24 mouse cellular contexts compared by ENCODE assay signal in the genomic region with DNA sequence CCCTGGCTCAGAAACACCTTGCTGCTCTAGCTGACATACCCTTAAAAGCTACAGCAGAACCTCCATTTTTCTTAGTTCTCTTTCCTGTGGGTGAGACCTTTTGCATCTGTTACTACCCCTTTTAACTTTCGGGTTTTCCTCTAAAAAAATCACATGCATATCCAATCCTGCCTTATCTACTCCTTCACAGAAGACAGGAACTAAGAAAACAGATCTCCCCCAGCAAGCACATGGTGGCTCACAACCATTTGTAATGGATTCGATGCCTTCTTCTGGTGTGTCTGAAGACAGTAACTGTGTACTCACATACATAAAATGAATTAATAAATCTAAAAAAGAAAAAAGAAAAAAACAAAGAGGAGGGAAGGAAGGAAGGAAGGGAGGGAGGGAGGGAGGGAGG.
A peak's percentile ranks its signal among the peaks of the same experiment; 100 is the strongest.
DNase-seq lines count a peak whose midpoint lies in the region; ATAC-seq and TF ChIP-seq lines count a peak whose summit lies in the region.
"Had no signal": no experiment of that assay in that cellular context is flagged by ENCODE, and none has a peak within 500 bp of the region (broad histone marks: within the 10 kb centered on the region; RNA-seq: fewer than 3 reads in every experiment).

No protein-coding gene starts in this region.

- dilution Hi-C loops in CH12.LX (cut with MboI; ENCODE audit: extremely low pct_ligation_motif_present, extremely low pct_unique_long_range_greater_than_20kb, low sequenced_read_pairs): no loop called here

- H3K27me3 ChIP-seq in CH12.LX (replicated peaks) (no peaks in the 10 kb centered on the region), G1E (ENCODE audit: insufficient read depth, low read length) (no peaks in the 10 kb centered on the region), MEL (ENCODE audit: control insufficient read depth in 1 of 2, insufficient read depth in 2 of 2, low read length in 2 of 2) (no peaks in the 10 kb centered on the region)
- no peaks in the 10 kb centered on the region for H3K27me3 ChIP-seq in forebrain, embryonic 12.5 days
- H3K27me3 ChIP-seq: Patski had no signal

- peaks cover 7 to 43% of the 10 kb centered on the region in 2 experiments for H3K4me1 ChIP-seq in CH12.LX (ENCODE audit: control insufficient read depth in 1 of 2, insufficient read depth in 2 of 2)
- peaks cover 34% of the 10 kb centered on the region for H3K4me1 ChIP-seq in G1E (ENCODE audit: insufficient read depth, low read depth, low read length)
- no peaks in the 10 kb centered on the region for H3K4me1 ChIP-seq in MEL (ENCODE audit: control insufficient read depth in 1 of 2, insufficient read depth in 2 of 2, low read length in 2 of 2)
- no peaks in the 10 kb centered on the region for H3K4me1 ChIP-seq in forebrain, embryonic 12.5 days

- TF ChIP-seq RAD21 in CH12.LX (IDR thresholded peaks at IDR 0.05; ENCODE audit: low read depth, low read length) (no peak), MEL (IDR thresholded peaks at IDR 0.05; ENCODE audit: low read depth, low read length) (no peak)

- intact Hi-C loops in gastrocnemius, postnatal 36 days (cut with DNase I): no loop called here

- no peak overlapping the region for H3K4me2 ChIP-seq in CH12.LX (ENCODE audit: insufficient read depth, low read depth, poor library complexity, severe bottlenecking)
- no peak overlapping the region for H3K4me2 ChIP-seq in forebrain, embryonic 12.5 days

- in situ Hi-C loops in CH12.LX (cut with MboI; ENCODE audit: low pct_ligation_motif_present, low pct_unique_long_range_greater_than_20kb, low sequenced_read_pairs): no loop called here

- H3K27ac ChIP-seq in CH12.LX (ENCODE audit: insufficient read depth, low read depth): peak overlapping the region; percentile 24; the same call in 1 of the 2 replicates
- H3K27ac ChIP-seq in MEL (ENCODE audit: control insufficient read depth, low read depth, low read length): no peak overlapping the region
- no peak overlapping the region for H3K27ac ChIP-seq in forebrain, embryonic 12.5 days

- H3K36me3 ChIP-seq in CH12.LX (replicated peaks in 1 of 2; ENCODE audit: control insufficient read depth in 1 of 2, insufficient read depth in 1 of 2, low read length in 1 of 2) (peaks cover 16 to 59% of the 10 kb centered on the region in 2 experiments), G1E (replicated peaks) (peaks cover 52% of the 10 kb centered on the region), MEL (ENCODE audit: control insufficient read depth in 1 of 2, insufficient read depth in 2 of 2, low read length in 2 of 2) (peaks cover 1 to 4% of the 10 kb centered on the region in 2 experiments)
- peaks cover 31% of the 10 kb centered on the region for H3K36me3 ChIP-seq in forebrain, embryonic 12.5 days (replicated peaks)

- H3K9me3 ChIP-seq in CH12.LX (replicated peaks; ENCODE audit: low read length) (no peaks in the 10 kb centered on the region), G1E (replicated peaks) (no peaks in the 10 kb centered on the region), MEL (replicated peaks; ENCODE audit: insufficient read depth, low read length) (no peaks in the 10 kb centered on the region)
- no peaks in the 10 kb centered on the region for H3K9me3 ChIP-seq in forebrain, embryonic 12.5 days

- WGBS in forebrain, embryonic 12.5 days: 95% methylated on average over 2 of the region's 2 CpGs

- H3K9ac ChIP-seq in CH12.LX (ENCODE audit: insufficient read depth, low read depth): no peak overlapping the region
- no peak overlapping the region for H3K9ac ChIP-seq in MEL (ENCODE audit: control insufficient read depth, low read depth, low read length, poor library complexity, severe bottlenecking)
- no peak overlapping the region for H3K9ac ChIP-seq in forebrain, embryonic 12.5 days

- H3K4me3 ChIP-seq in CH12.LX (replicated peaks in 1 of 3; ENCODE audit: low read depth in 2 of 3, low read length in 2 of 3, poor library complexity in 1 of 3) (no peak overlapping the region), G1E (ENCODE audit: low read depth, low read length) (no peak overlapping the region), MEL (ENCODE audit: control insufficient read depth in 1 of 2, insufficient read depth in 1 of 2, low read depth in 2 of 2, low read length in 2 of 2) (no peak overlapping the region)
- no peak overlapping the region for H3K4me3 ChIP-seq in forebrain, embryonic 12.5 days (replicated peaks)

- TF ChIP-seq EP300 in CH12.LX (IDR thresholded peaks at IDR 0.05; ENCODE audit: low read length) (no peak), MEL (IDR thresholded peaks at IDR 0.05; ENCODE audit: low read depth in 1 of 2, low read length in 2 of 2) (no peak)

- no peaks in the 10 kb centered on the region for H3K79me2 ChIP-seq in CH12.LX (replicated peaks; ENCODE audit: control insufficient read depth, extremely low read depth, insufficient read depth, poor library complexity, severe bottlenecking)
- no peaks in the 10 kb centered on the region for H3K79me2 ChIP-seq in MEL (ENCODE audit: control insufficient read depth, insufficient read depth, low read length, poor library complexity)

- peak; percentile 62; the same call in 1 of the 2 replicates for ATAC-seq in G1E (ENCODE audit: extremely low read depth, insufficient number of reproducible peaks, low FRiP score, poor library complexity, severe bottlenecking)
- ATAC-seq in forebrain, embryonic 12.5 days (ENCODE audit: low FRiP score): no peak
- ATAC-seq: activated CD4-positive, CD25-positive, alpha-beta regulatory T cell, adult 4 months; CD4-positive, CD25-positive, alpha-beta regulatory T cell, adult 4 months; Patski had no signal

- TF ChIP-seq POLR2A in CH12.LX (IDR thresholded peaks at IDR 0.05; ENCODE audit: low read depth, low read length) (no peak), MEL (IDR thresholded peaks at IDR 0.05; ENCODE audit: control insufficient read depth in 1 of 2, insufficient read depth in 1 of 2, low read depth in 1 of 2, low read length in 2 of 2, poor library complexity in 1 of 2) (no peak)

- TF ChIP-seq CTCF in CH12.LX (conservative IDR thresholded peaks at IDR 0.05 in 1 of 2, IDR thresholded peaks at IDR 0.05 in 1 of 2; ENCODE audit: low read depth in 2 of 2, low read length in 2 of 2) (no peak), G1E (IDR thresholded peaks at IDR 0.05; ENCODE audit: low read depth, low read length) (no peak), MEL (IDR thresholded peaks at IDR 0.05 in 2 of 3, conservative IDR thresholded peaks at IDR 0.05 in 1 of 3; ENCODE audit: control insufficient read depth in 1 of 3, insufficient read depth in 1 of 3, low read depth in 2 of 3, low read length in 3 of 3, poor library complexity in 1 of 3, severe bottlenecking in 1 of 3) (no peak)

- DNase-seq in CH12.LX (ENCODE audit: extremely low read depth): peak; percentile 48
- no peak for DNase-seq in G1E (ENCODE audit: low spot score)
- DNase-seq in MEL (ENCODE audit: low read depth, low spot score): peak; percentile 25
- peak; percentile 2 for DNase-seq in MEL-GATA-1-ER (ENCODE audit: extremely low read depth, low read depth)
- no peak for DNase-seq in yolk sac, embryonic 10.5 days (ENCODE audit: low spot score)
- DNase-seq in heart, adult 18-20 months: no peak
- DNase-seq in gastrocnemius, postnatal 36 days: no peak
- DNase-seq: adrenal gland, adult 2 months; adrenal gland, adult 8-10 months; adrenal gland, postnatal 10 days; adrenal gland, postnatal 14 days; adrenal gland, postnatal 25 days; adrenal gland, postnatal 36 days; B cell, adult 2 months; cerebellum, adult 11 months; cerebellum, adult 11-12 months; cerebellum, adult 18-20 months; cerebellum, adult 2 months; cerebellum, adult 8-10 months; cerebellum, adult 9-10 months had no signal

TF ChIP-seq in CH12.LX, 34 proteins besides CTCF, POLR2A, EP300 and RAD21:
- TF ChIP-seq ZNF384 (IDR thresholded peaks at IDR 0.05; ENCODE audit: low read depth, low read length) (no peak), MEF2A (IDR thresholded peaks at IDR 0.05; ENCODE audit: borderline replicate concordance, low read depth, low read length) (no peak), MAX (IDR thresholded peaks at IDR 0.05; ENCODE audit: low read length) (peak; percentile 59; the same call in 1 of the 2 replicates), MXI1 (IDR thresholded peaks at IDR 0.05; ENCODE audit: low read depth, low read length) (no peak), PAX5 (IDR thresholded peaks at IDR 0.05; ENCODE audit: low read length) (no peak), MYC (IDR thresholded peaks at IDR 0.05; ENCODE audit: low read depth, low read length) (peak; percentile 59; the same call in 1 of the 2 replicates), RCOR1 (conservative IDR thresholded peaks at IDR 0.05; ENCODE audit: low read depth, low read length) (no peak)
TF ChIP-seq in CH12.LX: peak in this region for 2.

TF ChIP-seq in MEL, 35 proteins besides CTCF, POLR2A, EP300 and RAD21:
- TF ChIP-seq ZMIZ1 (IDR thresholded peaks at IDR 0.05; ENCODE audit: low read depth, low read length) (no peak), ETS1 (IDR thresholded peaks at IDR 0.05; ENCODE audit: low read depth, low read length) (no peak), CHD1 (IDR thresholded peaks at IDR 0.05; ENCODE audit: low read depth, low read length) (no peak), MYB (IDR thresholded peaks at IDR 0.05; ENCODE audit: low read depth, low read length) (no peak), POLR2AphosphoS5 (IDR thresholded peaks at IDR 0.05; ENCODE audit: borderline replicate concordance, low read depth, low read length) (no peak), TBP (IDR thresholded peaks at IDR 0.05; ENCODE audit: low read depth, low read length) (no peak), ZKSCAN1 (IDR thresholded peaks at IDR 0.05; ENCODE audit: low read depth, low read length) (no peak), POLR2AphosphoS2 (IDR thresholded peaks at IDR 0.05; ENCODE audit: low read length) (no peak), SMC3 (IDR thresholded peaks at IDR 0.05; ENCODE audit: low read depth, low read length) (no peak)

Comparison
In these comparisons a context has a peak if more than half of its experiments do, and no peak if none do; other contexts are left out.
1. DNase-seq: peak in CH12.LX (single experiment), MEL (single experiment) and MEL-GATA-1-ER (single experiment); none in G1E (single experiment), yolk sac, embryonic 10.5 days (single experiment), heart, adult 18-20 months (0 of 2) and gastrocnemius, postnatal 36 days (0 of 2).
2. Of the 35 proteins assayed by ChIP-seq in both MEL and CH12.LX: peak only in MEL: none; only in CH12.LX: MAX and MYC; in both: none; in neither: 33.